Mouse (Mus musculus): ENCODE results near the gene Ccdc12. TPM values are rescaled to one million over a fixed set of nuclear protein-coding genes. Genes with fewer than 3 reads are reported as not detected.
A peak's percentile ranks its signal among the peaks of the same experiment; 100 is the strongest.

Ccdc12 gene
- total RNA-seq, 2 experiments from 2014 or later: 69.6 to 78.9 TPM

DNA sequence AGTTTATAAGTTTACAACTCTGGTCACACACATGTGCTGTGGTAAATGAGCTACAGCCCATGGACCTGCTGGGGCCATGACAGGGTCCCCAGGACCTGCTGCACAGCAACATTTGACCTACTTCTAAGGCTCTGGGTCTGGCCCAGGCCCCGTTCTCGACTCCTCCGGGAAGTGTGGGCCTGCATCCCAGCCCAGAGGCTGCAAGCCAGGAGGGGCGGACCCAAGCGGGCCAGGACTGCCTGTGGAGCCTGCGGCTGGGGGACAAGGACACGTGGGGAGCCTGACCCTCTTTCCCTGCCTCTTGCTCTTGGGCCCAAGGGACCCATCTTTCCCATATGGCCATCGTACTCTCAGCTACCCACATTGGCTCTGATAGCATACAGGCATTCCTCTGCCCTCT lies 102.3 kb downstream of the Ccdc12 start:
- intact Hi-C loops (cut with DNase I): loop anchor here (1.0 to 2.0 kb wide), 3 partner anchors 22 to 42 kb away; no protein-coding TSS in a partner anchor
- DNase-seq: peak; percentile 93 to 94

DNA sequence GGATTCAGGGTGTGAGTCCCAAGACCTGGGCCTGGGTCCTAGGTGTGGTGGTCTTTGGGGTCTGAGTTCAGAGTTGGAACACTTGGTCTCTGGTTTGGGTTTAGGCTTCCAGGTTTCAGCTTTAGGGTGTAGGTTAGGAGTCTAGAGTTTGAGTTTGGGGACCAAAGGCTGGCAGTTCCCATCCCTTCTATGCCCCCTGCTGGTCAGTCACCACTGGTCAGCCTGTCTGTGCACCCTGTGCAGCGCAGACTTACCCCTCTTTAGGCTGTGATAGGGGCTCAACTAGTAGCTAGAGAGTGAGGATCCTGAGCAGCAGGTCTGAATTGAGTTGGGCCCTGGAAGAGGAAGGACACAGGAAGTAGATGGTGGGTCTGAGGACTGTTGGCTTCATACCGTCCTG lies 103.0 kb downstream of the Ccdc12 start:
- DNase-seq: peak; percentile 80 to 85
- intact Hi-C loops (cut with DNase I): loop anchor here (1.0 to 2.0 kb wide), 3 partner anchors 22 to 43 kb away; no protein-coding TSS in a partner anchor

DNA sequence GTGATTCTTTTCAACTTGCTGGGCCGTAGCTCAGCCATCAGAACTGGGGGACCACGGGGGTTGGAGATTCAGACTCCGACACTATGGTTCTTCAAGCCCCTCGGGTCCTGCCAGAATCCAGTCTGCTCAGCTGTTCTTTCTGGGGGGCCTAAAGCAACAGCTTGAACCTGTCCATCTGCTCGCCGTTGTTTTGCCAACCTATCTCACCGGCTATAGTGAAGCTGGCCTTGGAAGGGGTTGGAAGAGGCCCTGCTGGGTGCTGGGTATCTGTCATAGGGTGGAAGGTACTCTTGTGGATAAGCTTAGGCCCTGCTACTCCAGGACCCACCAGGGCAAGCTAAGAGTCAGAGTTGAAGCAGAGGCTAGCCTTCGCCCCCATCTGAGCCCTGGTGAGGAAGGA lies 104.6 kb downstream of the Ccdc12 start:
- intact Hi-C loops (cut with DNase I): no loop called here
- DNase-seq: no peak

Small RNAs within 50 kb of the gene (microRNA-seq; reads per million reads assigned to microRNA genes)
- gene Mir8107: 0 to 0.35 reads per million in 2 experiments

Other genes with a start within 250 kb of the Ccdc12 start
- gene Ptpn23, start 248.3 kb upstream of the Ccdc12 start, total RNA-seq (2021): 10 to 100 TPM; 23.1 to 25.2 TPM
- gene Ngp, start 236.8 kb upstream of the Ccdc12 start, total RNA-seq (2021): 1 to 10 TPM in 1 of 2 experiments, under 1 TPM in 1; 0.92 to 1.8 TPM
- 10 to 100 TPM; 13.3 to 13.8 TPM for gene Klhl18, start 179.8 kb upstream of the Ccdc12 start, total RNA-seq (2021)
- under 1 TPM; 0.19 to 0.22 TPM for gene Kif9, start 179.5 kb upstream of the Ccdc12 start, total RNA-seq (2021)
- gene Setd2, start 123.9 kb upstream of the Ccdc12 start, total RNA-seq (2021): 10 to 100 TPM; 61.5 to 61.6 TPM
- 1 to 10 TPM; 2.2 to 2.3 TPM for gene Nradd, start 32.1 kb upstream of the Ccdc12 start, total RNA-seq (2021)
- 1 to 10 TPM; 8.3 to 8.7 TPM for gene Nbeal2, start 2.3 kb upstream of the Ccdc12 start, total RNA-seq (2021)
- over 10,000 TPM; 11,120 to 11,825 TPM for gene Myl3, start 85.4 kb downstream of the Ccdc12 start, total RNA-seq (2021)
- 10 to 100 TPM; 11.5 to 13.4 TPM for gene Pth1r, start 90.6 kb downstream of the Ccdc12 start, total RNA-seq (2021)
- gene Prss42, start 141.7 kb downstream of the Ccdc12 start, total RNA-seq (2021): not detected
- not detected for gene Prss44, start 157.5 kb downstream of the Ccdc12 start, total RNA-seq (2021)
- gene Prss43, start 170.2 kb downstream of the Ccdc12 start, total RNA-seq (2021): not detected
- gene Prss45, start 178.1 kb downstream of the Ccdc12 start, total RNA-seq (2021): not detected
- gene Prss46, start 188.0 kb downstream of the Ccdc12 start, total RNA-seq (2021): not detected
- not detected for gene Prss50, start 201.5 kb downstream of the Ccdc12 start, total RNA-seq (2021)
- 10 to 100 TPM; 19.6 to 20.4 TPM for gene Als2cl, start 223.4 kb downstream of the Ccdc12 start, total RNA-seq (2021)
- under 1 TPM; 0.69 to 0.74 TPM for gene Tmie, start 223.6 kb downstream of the Ccdc12 start, total RNA-seq (2021)